Mouse (Mus musculus) MEL (cell line): ENCODE results near the gene Pla1a. TPM values are rescaled to one million over a fixed set of nuclear protein-coding genes. Genes with fewer than 3 reads are reported as not detected.

Source experiments
- DNase-seq: peaks from one replicate; pipeline ENCODE4 v3.0.0; 2011; ENCODE audit warnings: low read depth, low spot score
- H3K27ac ChIP-seq: 2 replicates; pipeline ENCODE4 v1.5.1; 2012; ENCODE audit warnings: low read depth, mild to moderate bottlenecking, control low read depth, low read length, moderate library complexity; ENCODE audit not compliant: control insufficient read depth
- H3K27me3 ChIP-seq, 2 experiments: fragments of 150-350 bp in 1 of 2; sonication (generic) in 1 of 2; 2 replicates each; pipeline ENCODE4 v1.6.1; 2012; ENCODE audit warnings: low read length in 2 of 2, mild to moderate bottlenecking in 2 of 2, improper control_type of control experiment in 1 of 2, moderate library complexity in 1 of 2; ENCODE audit not compliant: insufficient read depth in 2 of 2, control insufficient read depth in 1 of 2
- H3K36me3 ChIP-seq, 2 experiments: 2 replicates each; pipeline ENCODE4 v1.6.1; 2012 to 2014; ENCODE audit warnings: low read length in 2 of 2, improper control_type of control experiment in 1 of 2, inconsistent platforms in 1 of 2, mild to moderate bottlenecking in 1 of 2; ENCODE audit not compliant: insufficient read depth in 2 of 2, control insufficient read depth in 1 of 2
- H3K4me1 ChIP-seq, 2 experiments: fragments of 150-350 bp in 1 of 2; sonication (generic) in 1 of 2; 2 replicates each; pipeline ENCODE4 v1.6.1; 2012; ENCODE audit warnings: low read length in 2 of 2, improper control_type of control experiment in 1 of 2, mild to moderate bottlenecking in 1 of 2; ENCODE audit not compliant: insufficient read depth in 2 of 2, control insufficient read depth in 1 of 2
- H3K4me3 ChIP-seq, 2 experiments: fragments of 150-350 bp in 1 of 2; sonication (generic) in 1 of 2; 2 replicates each; pipeline ENCODE4 v1.5.1; 2012; ENCODE audit warnings: low read depth in 2 of 2, low read length in 2 of 2, mild to moderate bottlenecking in 2 of 2, moderate library complexity in 2 of 2, control low read depth in 1 of 2, improper control_type of control experiment in 1 of 2; ENCODE audit not compliant: control insufficient read depth in 1 of 2, insufficient read depth in 1 of 2
- H3K79me2 ChIP-seq: 2 replicates; pipeline ENCODE4 v1.6.1; 2012; ENCODE audit warnings: mild to moderate bottlenecking, low read length, moderate library complexity; ENCODE audit not compliant: control insufficient read depth, poor library complexity, insufficient read depth
- H3K9ac ChIP-seq: 2 replicates; pipeline ENCODE4 v1.6.1; 2012; ENCODE audit warnings: low read depth, mild to moderate bottlenecking, control low read depth, low read length, moderate library complexity; ENCODE audit not compliant: control insufficient read depth, poor library complexity, severe bottlenecking
- H3K9me3 ChIP-seq: fragments of 150-350 bp; sonication (generic); replicated peaks from 2 replicates; pipeline ENCODE4 v1.6.1; 2012; ENCODE audit warnings: mild to moderate bottlenecking, low read length, improper control_type of control experiment, moderate library complexity; ENCODE audit not compliant: insufficient read depth
- BHLHE40 ChIP-seq: IDR thresholded peaks from 2 replicates; pipeline ENCODE4 v1.6.1; 2012; ENCODE audit warnings: low read depth, mild to moderate bottlenecking, inconsistent platforms, low read length, improper control_type of control experiment, borderline replicate concordance
- CHD1 ChIP-seq: IDR thresholded peaks from 2 replicates; pipeline ENCODE4 v1.6.1; 2012; ENCODE audit warnings: low read depth, mild to moderate bottlenecking, inconsistent platforms, low read length, improper control_type of control experiment
- CHD2 ChIP-seq: IDR thresholded peaks from 2 replicates; pipeline ENCODE4 v1.6.1; 2011; ENCODE audit warnings: low read length, improper control_type of control experiment
- ETS1 ChIP-seq: IDR thresholded peaks from 2 replicates; pipeline ENCODE4 v1.6.1; 2012; ENCODE audit warnings: low read depth, mild to moderate bottlenecking, inconsistent platforms, low read length, improper control_type of control experiment, moderate library complexity
- GABPA ChIP-seq: IDR thresholded peaks from 2 replicates; pipeline ENCODE4 v1.6.1; 2012; ENCODE audit warnings: low read depth, mild to moderate bottlenecking, inconsistent platforms, low read length, improper control_type of control experiment, moderate library complexity
- HCFC1 ChIP-seq: IDR thresholded peaks from 2 replicates; pipeline ENCODE4 v1.6.1; 2012; ENCODE audit warnings: low read depth, mild to moderate bottlenecking, inconsistent platforms, low read length, improper control_type of control experiment, moderate library complexity
- KAT2A ChIP-seq: conservative IDR thresholded peaks from 2 replicates; pipeline ENCODE4 v1.6.1; 2012; ENCODE audit warnings: low read depth, low read length, improper control_type of control experiment, inconsistent platforms
- MAX ChIP-seq: IDR thresholded peaks from 2 replicates; pipeline ENCODE4 v1.6.1; 2011; ENCODE audit warnings: low read length, improper control_type of control experiment
- MAZ ChIP-seq: IDR thresholded peaks from 2 replicates; pipeline ENCODE4 v1.6.1; 2012; ENCODE audit warnings: low read depth, mild to moderate bottlenecking, inconsistent platforms, low read length, improper control_type of control experiment
- MEF2A ChIP-seq: IDR thresholded peaks from 2 replicates; pipeline ENCODE4 v1.6.1; 2014; ENCODE audit warnings: low read depth, mild to moderate bottlenecking, inconsistent platforms, low read length, improper control_type of control experiment; ENCODE audit not compliant: poor library complexity, insufficient replicate concordance, severe bottlenecking; ENCODE audit errors: extremely low read depth
- MXI1 ChIP-seq: IDR thresholded peaks from 2 replicates; pipeline ENCODE4 v1.6.1; 2011; ENCODE audit warnings: mild to moderate bottlenecking, low read depth, low read length, improper control_type of control experiment
- MYC ChIP-seq: IDR thresholded peaks from 2 replicates; pipeline ENCODE4 v1.6.1; 2011; ENCODE audit warnings: low read depth, mild to moderate bottlenecking, low read length, improper control_type of control experiment, moderate library complexity
- NELFE ChIP-seq: IDR thresholded peaks from 2 replicates; pipeline ENCODE4 v1.6.1; 2011; ENCODE audit warnings: low read depth, low read length, improper control_type of control experiment
- POLR2A ChIP-seq, 2 experiments: IDR thresholded peaks; 2 replicates each; pipeline ENCODE4 v1.6.1; 2011 to 2012; ENCODE audit warnings: low read length in 2 of 2, mild to moderate bottlenecking in 2 of 2, control low read depth in 1 of 2, improper control_type of control experiment in 1 of 2, low read depth in 1 of 2, moderate library complexity in 1 of 2; ENCODE audit not compliant: control insufficient read depth in 1 of 2, insufficient read depth in 1 of 2, poor library complexity in 1 of 2
- POLR2AphosphoS2 ChIP-seq: IDR thresholded peaks from 2 replicates; pipeline ENCODE4 v1.6.1; 2011; ENCODE audit warnings: low read length, improper control_type of control experiment
- RCOR1 ChIP-seq: IDR thresholded peaks from 2 replicates; pipeline ENCODE4 v1.6.1; 2012; ENCODE audit warnings: low read depth, mild to moderate bottlenecking, inconsistent platforms, low read length, improper control_type of control experiment
- SMC3 ChIP-seq: IDR thresholded peaks from 2 replicates; pipeline ENCODE4 v1.6.1; 2011; ENCODE audit warnings: low read depth, low read length, improper control_type of control experiment
- TBP ChIP-seq: IDR thresholded peaks from 2 replicates; pipeline ENCODE4 v1.8.0; 2011; ENCODE audit warnings: low read depth, low read length, improper control_type of control experiment
- UBTF ChIP-seq: IDR thresholded peaks from 2 replicates; pipeline ENCODE4 v1.6.1; 2012; ENCODE audit warnings: low read depth, mild to moderate bottlenecking, inconsistent platforms, low read length, improper control_type of control experiment, moderate library complexity, borderline replicate concordance; ENCODE audit not compliant: insufficient read depth
- USF1 ChIP-seq: IDR thresholded peaks from 2 replicates; pipeline ENCODE4 v1.6.1; 2014; ENCODE audit warnings: low read depth, mild to moderate bottlenecking, inconsistent platforms, low read length, improper control_type of control experiment, moderate library complexity
- ZKSCAN1 ChIP-seq: IDR thresholded peaks from 2 replicates; pipeline ENCODE4 v1.6.1; 2012; ENCODE audit warnings: low read depth, mild to moderate bottlenecking, inconsistent platforms, low read length, improper control_type of control experiment, moderate library complexity
- ZMIZ1 ChIP-seq: IDR thresholded peaks from 2 replicates; pipeline ENCODE4 v1.6.1; 2012; ENCODE audit warnings: low read depth, mild to moderate bottlenecking, inconsistent platforms, low read length, improper control_type of control experiment, moderate library complexity
- polyA plus RNA-seq, 2 experiments: library from polyadenylated mRNA; stranded (reverse) in 1 of 2; unstranded in 1 of 2; fragments of >175 nt in 1 of 2; fragments of >200 nt in 1 of 2; gene quantifications; 2 replicates each; pipeline versions ENCODE4 v1.2.1 to v1.2.4; 2012; ENCODE audit warnings: low replicate concordance in 2 of 2, low read depth in 1 of 2; ENCODE audit not compliant: insufficient read length in 2 of 2, insufficient read depth in 1 of 2, missing spikeins in 1 of 2
- total RNA-seq: library from RNA; depleted of rRNA; stranded (reverse); fragments of 300-350 nt; gene quantifications from 2 replicates; pipeline ENCODE4 v1.2.3, GENCODE M21; 2012

Pla1a gene
- total and polyA plus RNA-seq, 3 experiments: 0.04 TPM; not detected in 2

GRCm38 (mm10) chr16:38399531-38400231 lies 33.3 kb downstream of the Pla1a start:
- Histone ChIP-seq H3K79me2 (no peaks in the 10 kb centered on the region), H3K9me3 (no peaks in the 10 kb centered on the region), H3K27ac (no peak overlapping the region), H3K36me3 (peaks cover 0 to 16% of the 10 kb centered on the region in 2 experiments; a peak in 2 of 4 replicates), H3K4me3 (no peak overlapping the region), H3K4me1 (peaks cover 5 to 19% of the 10 kb centered on the region in 2 experiments), H3K27me3 (no peaks in the 10 kb centered on the region), H3K9ac (no peak overlapping the region)
- no peak for DNase-seq
- no peak for TF ChIP-seq SMC3
- TF ChIP-seq USF1: no peak
- no peak for TF ChIP-seq POLR2AphosphoS2
- TF ChIP-seq HCFC1: no peak
- no peak for TF ChIP-seq ZKSCAN1
- no peak for TF ChIP-seq MAZ
- no peak for TF ChIP-seq ZMIZ1
- no peak for TF ChIP-seq CHD1

- DNase-seq: no peak
- Histone ChIP-seq H3K4me1 (peaks cover 7 to 25% of the 10 kb centered on the region in 2 experiments), H3K27me3 (no peaks in the 10 kb centered on the region), H3K27ac (no peak overlapping the region), H3K36me3 (peaks cover 0 to 19% of the 10 kb centered on the region in 2 experiments; a peak in 2 of 4 replicates), H3K79me2 (no peaks in the 10 kb centered on the region), H3K4me3 (no peak overlapping the region), H3K9ac (no peak overlapping the region), H3K9me3 (no peaks in the 10 kb centered on the region)
- TF ChIP-seq GABPA: no peak
- no peak for TF ChIP-seq RCOR1
- TF ChIP-seq BHLHE40: no peak
- no peak for TF ChIP-seq ZKSCAN1
- TF ChIP-seq ZMIZ1: no peak
- no peak for TF ChIP-seq POLR2A (IDR thresholded peaks at IDR 0.05; ENCODE audit: control insufficient read depth in 1 of 2, insufficient read depth in 1 of 2, low read depth in 1 of 2, low read length in 2 of 2, poor library complexity in 1 of 2)
- TF ChIP-seq KAT2A: no peak
- TF ChIP-seq CHD2: no peak
- no peak for TF ChIP-seq ETS1
- TF ChIP-seq MXI1: no peak
- TF ChIP-seq MYC: no peak
- TF ChIP-seq NELFE: no peak
- TF ChIP-seq SMC3: no peak
- TF ChIP-seq POLR2AphosphoS2: no peak
- TF ChIP-seq MAX: no peak
- no peak for TF ChIP-seq UBTF
- no peak for TF ChIP-seq TBP
- TF ChIP-seq MEF2A: no peak
Measured at GRCm38 (mm10) chr16:38399076-38399475, 33.9 kb downstream of the Pla1a start.
